18 mouse cellular contexts compared by ENCODE assay signal in genomic region chr2:3127256-3127883, GRCm38 (mm10). TPM values are rescaled to one million over a fixed set of nuclear protein-coding genes. Genes with fewer than 3 reads are reported as not detected.
"Had no signal": no experiment of that assay in that cellular context is flagged by ENCODE, and none has a peak within 500 bp of the region (broad histone marks: within the 10 kb centered on the region; RNA-seq: fewer than 3 reads in every experiment).

No protein-coding gene starts in this region.

- H3K27me3 ChIP-seq: liver, embryonic 13.5 days; midbrain, embryonic 12.5 days; neural tube, embryonic 13.5 days had no signal

- DNase-seq: kidney, adult 8-10 months; kidney, postnatal 25 days; layer of hippocampus, postnatal 36 days; liver, embryonic 13.5 days; lung, adult 2 months; lung, postnatal 14 days; lung, postnatal 4 days; retina, postnatal 1 day; right cerebral cortex, postnatal 25 days; spleen, adult 18-20 months; thymus, adult 18-20 months; thymus, postnatal 36 days had no signal

- H3K36me3 ChIP-seq: liver, embryonic 13.5 days; midbrain, embryonic 12.5 days; neural tube, embryonic 13.5 days had no signal

- H3K9ac ChIP-seq: liver, embryonic 13.5 days; midbrain, embryonic 12.5 days; neural tube, embryonic 13.5 days had no signal

- H3K4me2 ChIP-seq: liver, embryonic 13.5 days; midbrain, embryonic 12.5 days; neural tube, embryonic 13.5 days had no signal

- H3K9me3 ChIP-seq: liver, embryonic 13.5 days; midbrain, embryonic 12.5 days; neural tube, embryonic 13.5 days had no signal

- H3K4me3 ChIP-seq: left cerebral cortex, adult 2 months; liver, embryonic 13.5 days; midbrain, embryonic 12.5 days; myocyte; neural tube, embryonic 13.5 days had no signal

- H3K27ac ChIP-seq: left cerebral cortex, adult 2 months; liver, embryonic 13.5 days; midbrain, embryonic 12.5 days; neural tube, embryonic 13.5 days had no signal

- H3K4me1 ChIP-seq: liver, embryonic 13.5 days had no signal

RNA-seq across cellular contexts. Expression of gene Fam171a1, which starts 13.3 kb away (rescaled TPM):
- total RNA-seq: monocyte, adult 5-6 weeks; neutrophil, adult 5-6 weeks had no signal
